Mouse (Mus musculus) small intestine, adult 2 months (tissue): Measurements from ENCODE around the gene Dpysl5.

Source experiments
- CTCF ChIP-seq: fragments of 200-500 bp; IDR thresholded peaks from 2 replicates; pipeline ENCODE4 v1.5.1; 2012; ENCODE audit warnings: low read depth, mild to moderate bottlenecking, control low read depth, inconsistent platforms, low read length, moderate library complexity, mixed read lengths; ENCODE audit not compliant: insufficient replicate concordance, insufficient read length; ENCODE audit errors: extremely low read depth
- POLR2A ChIP-seq: fragments of 200-500 bp; IDR thresholded peaks from 2 replicates; pipeline ENCODE4 v1.6.1; 2012; ENCODE audit warnings: low read depth, mild to moderate bottlenecking, control low read depth, inconsistent platforms, low read length, moderate library complexity

- TF ChIP-seq CTCF = peak; percentile 88; the same call in 1 of the 2 replicates
- TF ChIP-seq POLR2A = no peak
These were observed 1.5 kb upstream of the Dpysl5 start for GRCm38 (mm10) chr5:30709744-30710383.
